Mouse (Mus musculus) midbrain, embryonic 11.5 days (tissue): ENCODE measurements around the gene Fbxo42. TPM values are rescaled to one million over a fixed set of nuclear protein-coding genes. Genes with fewer than 3 reads are reported as not detected.

ENCODE experiments used
- polyA plus RNA-seq: library from polyadenylated mRNA; unstranded; fragments of >200 nt; fragmentation: Nextera tagmentation; extraction: Ambion mirVana; gene quantifications from 2 replicates; pipeline ENCODE4 v1.2.1, GENCODE M21; 2014

Fbxo42 gene
- polyA plus RNA-seq, 1 experiment from 2014 or later, result 22.4 TPM

Other genes starting within 250 kb of the Fbxo42 start
- gene Padi2, start 241.6 kb upstream of the Fbxo42 start, polyA plus RNA-seq, result 0.47 and 0.49 TPM in 2 replicates
- gene Sdhb, start 186.7 kb upstream of the Fbxo42 start, polyA plus RNA-seq, result 411 and 422 TPM in 2 replicates
- gene Atp13a2, start 161.0 kb upstream of the Fbxo42 start, polyA plus RNA-seq, result 28.5 and 33.4 TPM in 2 replicates
- gene Mfap2, start 137.5 kb upstream of the Fbxo42 start, polyA plus RNA-seq, result 250 and 254 TPM in 2 replicates
- gene Crocc, start 87.4 kb upstream of the Fbxo42 start, polyA plus RNA-seq, result 6.3 and 8.3 TPM in 2 replicates
- gene Necap2, start 69.6 kb upstream of the Fbxo42 start, polyA plus RNA-seq, result 40.0 and 43.5 TPM in 2 replicates
- gene Spata21, start 59.6 kb upstream of the Fbxo42 start, polyA plus RNA-seq, result not detected in 2 replicates
- gene Szrd1, start 8.1 kb upstream of the Fbxo42 start, polyA plus RNA-seq, result 33.9 and 34.5 TPM in 2 replicates
- 5.4 TPM in 2 replicates for gene Rsg1, start 66.0 kb downstream of the Fbxo42 start, polyA plus RNA-seq
- gene Arhgef19, start 91.6 kb downstream of the Fbxo42 start, polyA plus RNA-seq, result 0.47 and 0.61 TPM in 2 replicates
- gene Epha2, start 153.3 kb downstream of the Fbxo42 start, polyA plus RNA-seq, result 2.2 and 2.5 TPM in 2 replicates
- 2.2 and 2.9 TPM in 2 replicates for gene Fam131c, start 220.3 kb downstream of the Fbxo42 start, polyA plus RNA-seq